Comparison of ENCODE assay signal across 22 mouse cellular contexts in genomic region chr9:39701123-39701522, GRCm38 (mm10). TPM values are rescaled to one million over a fixed set of nuclear protein-coding genes. Genes with fewer than 3 reads are reported as not detected.
A peak's percentile ranks its signal among the peaks of the same experiment; 100 is the strongest.
DNase-seq lines count a peak whose midpoint lies in the region; ATAC-seq and TF ChIP-seq lines count a peak whose summit lies in the region.
"Not testable (repeated sequence)": the region's sequence is repeated elsewhere in the genome, so short reads cannot be mapped to it uniquely, and the experiment has no call there.
"Had no signal": no experiment of that assay in that cellular context is flagged by ENCODE, and none has a peak within 500 bp of the region (broad histone marks: within the 10 kb centered on the region; RNA-seq: fewer than 3 reads in every experiment).

No protein-coding gene starts in this region.

- not testable (repeated sequence) for H3K27me3 ChIP-seq in CH12.LX (replicated peaks); Patski

- TF ChIP-seq RAD21 in CH12.LX (IDR thresholded peaks at IDR 0.05; ENCODE audit: low read depth, low read length), result not testable (repeated sequence)

- H3K9ac ChIP-seq in CH12.LX (ENCODE audit: insufficient read depth, low read depth), result not testable (repeated sequence)

- TF ChIP-seq CTCF in CH12.LX (conservative IDR thresholded peaks at IDR 0.05 in 1 of 2, IDR thresholded peaks at IDR 0.05 in 1 of 2; ENCODE audit: low read depth in 2 of 2, low read length in 2 of 2) (peak in 1 of 2 experiments; percentile 14; a peak in 1 of 4 replicates), Patski (IDR thresholded peaks at IDR 0.05) (peak; percentile 53)

- in situ Hi-C loops in CH12.LX (cut with MboI; ENCODE audit: low pct_ligation_motif_present, low pct_unique_long_range_greater_than_20kb, low sequenced_read_pairs), result not testable (repeated sequence)
- in situ Hi-C loops in Patski (cut with MboI; ENCODE audit: low pct_unique_long_range_greater_than_20kb), result loop anchor here (10.0 kb wide), 1 partner anchor 524 kb away; no protein-coding TSS in a partner anchor

- not testable (repeated sequence) for H3K27ac ChIP-seq in CH12.LX (ENCODE audit: insufficient read depth, low read depth)

- DNase-seq in 3134 (ENCODE audit: extremely low read depth, insufficient read length, low spot score), result peak; percentile 10
- peak; percentile 27 for DNase-seq in 416B (ENCODE audit: low read depth)
- DNase-seq in CH12.LX (ENCODE audit: extremely low read depth), result peak; percentile 61
- DNase-seq in Muller cell, postnatal 12 days (ENCODE audit: inconsistent ontology term), result peak; percentile 6
- DNase-seq in Patski (ENCODE audit: low read depth, low spot score), result peak; percentile 2
- DNase-seq in cerebellum, postnatal 14 days, result peak; percentile 1 to 11

- not testable (repeated sequence) for H3K9me3 ChIP-seq in CH12.LX (replicated peaks; ENCODE audit: low read length)

- H3K36me3 ChIP-seq in CH12.LX (replicated peaks in 1 of 2; ENCODE audit: control insufficient read depth in 1 of 2, insufficient read depth in 1 of 2, low read length in 1 of 2), result not testable (repeated sequence)

- CTCF ChIA-PET in Patski (lab: Charles Lee), result interaction anchor here (1.2 kb wide), 1 partner anchor 14 kb away, joined by 3 read pairs; no protein-coding TSS in a partner anchor

- TF ChIP-seq EP300 in CH12.LX (IDR thresholded peaks at IDR 0.05; ENCODE audit: low read length), result not testable (repeated sequence)

- dilution Hi-C loops in CH12.LX (cut with MboI; ENCODE audit: extremely low pct_ligation_motif_present, extremely low pct_unique_long_range_greater_than_20kb, low sequenced_read_pairs), result not testable (repeated sequence)

- POLR2A ChIA-PET in Patski (lab: Charles Lee), result not testable (repeated sequence)

- TF ChIP-seq POLR2A in CH12.LX (IDR thresholded peaks at IDR 0.05; ENCODE audit: low read depth, low read length), result not testable (repeated sequence)

- H3K4me3 ChIP-seq in CH12.LX (replicated peaks in 1 of 3; ENCODE audit: low read depth in 2 of 3, low read length in 2 of 3, poor library complexity in 1 of 3), result not testable (repeated sequence)

- H3K4me2 ChIP-seq in CH12.LX (ENCODE audit: insufficient read depth, low read depth, poor library complexity, severe bottlenecking), result not testable (repeated sequence)

- peak; percentile 60 for ATAC-seq in Patski

- H3K4me1 ChIP-seq in CH12.LX (ENCODE audit: control insufficient read depth in 1 of 2, insufficient read depth in 2 of 2), result not testable (repeated sequence)

- H3K79me2 ChIP-seq in CH12.LX (replicated peaks; ENCODE audit: control insufficient read depth, extremely low read depth, insufficient read depth, poor library complexity, severe bottlenecking), result not testable (repeated sequence)

TF ChIP-seq in CH12.LX, 34 proteins besides CTCF, POLR2A, EP300 and RAD21:
- peak; percentile 61; the same call in 1 of the 2 replicates for TF ChIP-seq NRF1 (IDR thresholded peaks at IDR 0.05; ENCODE audit: low read depth, low read length)
- TF ChIP-seq BHLHE40 (IDR thresholded peaks at IDR 0.05; ENCODE audit: low read depth, low read length), result 0 out of 2 replicates have a peak, but pooled peaks have one; percentile 16

RNA-seq across cellular contexts. Expression of gene Olfr149, which starts 5.8 kb away (rescaled TPM):
- total RNA-seq in CH12.LX (2012; rRNA removed) (not detected in 2 replicates), CH12.LX (2014; rRNA removed) (not detected in 2 replicates)
- polyA plus RNA-seq in CH12.LX (2012; ENCODE audit: insufficient read length, low read depth) (not detected in 2 replicates), Patski (2021) (not detected)
- total RNA-seq: adrenal gland, adult 18-20 months; adrenal gland, adult 2 months; adrenal gland, adult 8-10 months; adrenal gland, postnatal 10 days; adrenal gland, postnatal 14 days; adrenal gland, postnatal 25 days; adrenal gland, postnatal 36 days; adrenal gland, postnatal 4 days; ES-E14; G1E; MEL had no signal
- polyA plus RNA-seq: adrenal gland, adult 2 months; brain, embryonic 14.5 days; CD4-positive, CD25-positive, alpha-beta regulatory T cell, adult 4 months; cerebellum, adult 2 months; G1E had no signal

RNA-seq across cellular contexts. Expression of gene Olfr965, which starts 10.0 kb away (rescaled TPM):
- total RNA-seq in CH12.LX (2012; rRNA removed), result not detected in 2 replicates
- total RNA-seq in CH12.LX (2014; rRNA removed), result not detected in 2 replicates
- not detected in 2 replicates for polyA plus RNA-seq in CH12.LX (2012; ENCODE audit: insufficient read length, low read depth)
- not detected for polyA plus RNA-seq in Patski (2021)
- total RNA-seq: adrenal gland, adult 18-20 months; adrenal gland, adult 2 months; adrenal gland, adult 8-10 months; adrenal gland, postnatal 10 days; adrenal gland, postnatal 14 days; adrenal gland, postnatal 25 days; adrenal gland, postnatal 36 days; adrenal gland, postnatal 4 days; ES-E14; G1E; MEL had no signal
- polyA plus RNA-seq: activated CD4-positive, CD25-positive, alpha-beta regulatory T cell, adult 4 months; adrenal gland, adult 2 months; brain, embryonic 14.5 days; C2C12; CD4-positive, CD25-positive, alpha-beta regulatory T cell, adult 4 months; cerebellum, adult 2 months; G1E had no signal

RNA-seq across cellular contexts. Expression of gene Olfr150, which starts 29.7 kb away (rescaled TPM):
- not detected in 2 replicates for total RNA-seq in CH12.LX (2012; rRNA removed)
- total RNA-seq in CH12.LX (2014; rRNA removed), result not detected in 2 replicates
- not detected in 2 replicates for polyA plus RNA-seq in CH12.LX (2012; ENCODE audit: insufficient read length, low read depth)
- not detected for polyA plus RNA-seq in Patski (2021)
- total RNA-seq: adrenal gland, adult 18-20 months; adrenal gland, adult 2 months; adrenal gland, adult 8-10 months; adrenal gland, postnatal 10 days; adrenal gland, postnatal 14 days; adrenal gland, postnatal 25 days; adrenal gland, postnatal 36 days; adrenal gland, postnatal 4 days; ES-E14; MEL had no signal
- polyA plus RNA-seq: activated CD4-positive, CD25-positive, alpha-beta regulatory T cell, adult 4 months; adrenal gland, adult 2 months; brain, embryonic 14.5 days; C2C12; cerebellum, adult 2 months; G1E had no signal

RNA-seq across cellular contexts. Expression of gene Olfr963, which starts 34.1 kb away (rescaled TPM):
- total RNA-seq in CH12.LX (2012; rRNA removed), result not detected in 2 replicates
- total RNA-seq in CH12.LX (2014; rRNA removed), result not detected in 2 replicates
- not detected in 2 replicates for polyA plus RNA-seq in CH12.LX (2012; ENCODE audit: insufficient read length, low read depth)
- polyA plus RNA-seq in Patski (2021), result not detected
- total RNA-seq: adrenal gland, adult 18-20 months; adrenal gland, adult 2 months; adrenal gland, adult 8-10 months; adrenal gland, postnatal 10 days; adrenal gland, postnatal 14 days; adrenal gland, postnatal 25 days; adrenal gland, postnatal 36 days; adrenal gland, postnatal 4 days; ES-E14; G1E; MEL had no signal
- polyA plus RNA-seq: activated CD4-positive, CD25-positive, alpha-beta regulatory T cell, adult 4 months; adrenal gland, adult 2 months; brain, embryonic 14.5 days; C2C12; CD4-positive, CD25-positive, alpha-beta regulatory T cell, adult 4 months; cerebellum, adult 2 months; G1E had no signal

RNA-seq across cellular contexts. Expression of gene Olfr967, which starts 44.9 kb away (rescaled TPM):
- total RNA-seq in CH12.LX (2012; rRNA removed) (not detected in 2 replicates), CH12.LX (2014; rRNA removed) (not detected in 2 replicates)
- polyA plus RNA-seq in CH12.LX (2012; ENCODE audit: insufficient read length, low read depth) (not detected in 2 replicates), Patski (2021) (not detected)
- total RNA-seq: adrenal gland, adult 18-20 months; adrenal gland, adult 2 months; adrenal gland, adult 8-10 months; adrenal gland, postnatal 10 days; adrenal gland, postnatal 14 days; adrenal gland, postnatal 25 days; adrenal gland, postnatal 36 days; adrenal gland, postnatal 4 days; ES-E14; MEL had no signal
- polyA plus RNA-seq: activated CD4-positive, CD25-positive, alpha-beta regulatory T cell, adult 4 months; adrenal gland, adult 2 months; brain, embryonic 14.5 days; C2C12; CD4-positive, CD25-positive, alpha-beta regulatory T cell, adult 4 months; cerebellum, adult 2 months; G1E had no signal

Comparison
In these comparisons a context has a peak if more than half of its experiments do, and no peak if none do; other contexts are left out.
1. DNase-seq: peak in every context shown above with its lines; median percentile 61 in CH12.LX; 27 in 416B; 10 in 3134; 6 in Muller cell, postnatal 12 days; 6 in cerebellum, postnatal 14 days; 2 in Patski.